Mouse (Mus musculus) thymus, adult 2 months (tissue): ENCODE measurements around the gene BC024978.

Source experiments
- CTCF ChIP-seq: fragments of 200-500 bp; IDR thresholded peaks from 2 replicates; pipeline ENCODE4 v1.5.1; 2012; ENCODE audit warnings: mild to moderate bottlenecking, control low read depth, low read length, moderate library complexity, borderline replicate concordance; ENCODE audit not compliant: control insufficient read depth, poor library complexity, insufficient read depth; ENCODE audit errors: extremely low read depth
- POLR2A ChIP-seq: fragments of 200-500 bp; IDR thresholded peaks from 2 replicates; pipeline ENCODE4 v1.6.1; 2012; ENCODE audit warnings: mild to moderate bottlenecking, low read length, control low read depth, moderate library complexity; ENCODE audit not compliant: control insufficient read depth, poor library complexity, insufficient read depth; ENCODE audit errors: extremely low read depth

GRCm38 (mm10) chr7:27233300-27233699 lies 37.7 kb downstream of the BC024978 start:
- TF ChIP-seq CTCF, result no peak
- TF ChIP-seq POLR2A, result no peak
